Mouse (Mus musculus): ENCODE measurements around the gene Rps19.

DNA sequence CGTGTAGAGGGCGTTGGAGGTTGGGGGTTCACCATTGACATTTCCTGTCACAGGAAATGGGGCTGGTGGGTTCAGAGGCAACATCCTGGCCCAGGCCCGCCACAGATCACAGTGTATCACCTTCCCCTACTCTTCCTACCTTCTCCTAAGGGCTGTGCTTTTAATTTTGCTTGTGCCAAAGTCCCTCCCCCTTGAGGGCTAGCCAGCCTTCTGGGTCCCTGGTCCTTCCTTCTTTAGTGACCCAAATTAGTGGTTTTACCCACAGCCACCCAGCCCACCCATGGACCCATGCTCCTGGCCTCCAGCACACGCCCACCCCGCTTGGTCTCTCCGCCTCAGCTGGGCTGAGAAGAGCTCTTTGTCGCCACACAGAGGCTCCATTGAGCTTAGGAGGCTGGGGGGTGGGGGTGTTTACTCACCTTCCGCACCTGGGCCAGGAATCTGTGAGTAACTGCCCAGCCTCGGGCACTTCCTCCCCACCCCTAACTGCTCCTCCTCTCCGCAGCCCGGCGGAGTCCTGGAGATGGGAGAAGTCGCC lies 23.1 kb downstream of the Rps19 start:
- TF ChIP-seq EP300 (IDR thresholded peaks at IDR 0.05) (no peak), CTCF (IDR thresholded peaks at IDR 0.05) (peak; percentile 56)

Measured in lung, postnatal 0 days (tissue).